Mouse (Mus musculus) midbrain, embryonic 12.5 days (tissue): ENCODE results near the gene Stk36. TPM values are rescaled to one million over a fixed set of nuclear protein-coding genes. Genes with fewer than 3 reads are reported as not detected.

Source experiments
- ATAC-seq: fragments of 200-750 bp; cut with Nextera tagmentation; 2 replicates; pipeline ENCODE4 v1.8.0; 2017; ENCODE audit warnings: low read depth, moderate TSS enrichment, moderate library complexity; ENCODE audit not compliant: low FRiP score
- H3K27ac ChIP-seq: fragments of 300-500 bp; sonication (generic); replicated peaks from 2 replicates; pipeline ENCODE4 v1.5.1; 2016; ENCODE audit warnings: mild to moderate bottlenecking
- H3K27me3 ChIP-seq: fragments of 300-500 bp; sonication (generic); 2 replicates; pipeline ENCODE4 v1.6.1; 2016; ENCODE audit warnings: mild to moderate bottlenecking
- H3K36me3 ChIP-seq: fragments of 300-500 bp; sonication (generic); 2 replicates; pipeline ENCODE4 v1.6.1; 2016
- H3K4me1 ChIP-seq: fragments of 300-500 bp; sonication (generic); 2 replicates; pipeline ENCODE4 v1.6.1; 2016
- H3K4me2 ChIP-seq: fragments of 300-500 bp; sonication (generic); replicated peaks from 2 replicates; pipeline ENCODE4 v1.6.1; 2016; ENCODE audit warnings: mild to moderate bottlenecking, moderate library complexity
- H3K4me3 ChIP-seq: fragments of 300-500 bp; sonication (generic); 2 replicates; pipeline ENCODE4 v1.5.1; 2016; ENCODE audit warnings: mild to moderate bottlenecking
- H3K9ac ChIP-seq: fragments of 300-500 bp; sonication (generic); replicated peaks from 2 replicates; pipeline ENCODE4 v1.6.1; 2016; ENCODE audit warnings: mild to moderate bottlenecking, moderate library complexity
- H3K9me3 ChIP-seq: fragments of 300-500 bp; sonication (generic); 2 replicates; pipeline ENCODE4 v1.6.1; 2016; ENCODE audit warnings: mild to moderate bottlenecking
- WGBS: fragments of 180-500 bp; shearing (Covaris S2); methylation state at CpG from one replicate; pipeline ENCODE4 v1.1.7; 2016; 5-methylcytosine and 5-hydroxymethylcytosine counted together
- polyA plus RNA-seq: library from polyadenylated mRNA; unstranded; fragments of >200 nt; fragmentation: Nextera tagmentation; extraction: Ambion mirVana; gene quantifications from 2 replicates; pipeline ENCODE4 v1.2.1, GENCODE M21; 2016

Gene Stk36
- 25.3 and 25.9 TPM in 2 replicates for polyA plus RNA-seq

DNA sequence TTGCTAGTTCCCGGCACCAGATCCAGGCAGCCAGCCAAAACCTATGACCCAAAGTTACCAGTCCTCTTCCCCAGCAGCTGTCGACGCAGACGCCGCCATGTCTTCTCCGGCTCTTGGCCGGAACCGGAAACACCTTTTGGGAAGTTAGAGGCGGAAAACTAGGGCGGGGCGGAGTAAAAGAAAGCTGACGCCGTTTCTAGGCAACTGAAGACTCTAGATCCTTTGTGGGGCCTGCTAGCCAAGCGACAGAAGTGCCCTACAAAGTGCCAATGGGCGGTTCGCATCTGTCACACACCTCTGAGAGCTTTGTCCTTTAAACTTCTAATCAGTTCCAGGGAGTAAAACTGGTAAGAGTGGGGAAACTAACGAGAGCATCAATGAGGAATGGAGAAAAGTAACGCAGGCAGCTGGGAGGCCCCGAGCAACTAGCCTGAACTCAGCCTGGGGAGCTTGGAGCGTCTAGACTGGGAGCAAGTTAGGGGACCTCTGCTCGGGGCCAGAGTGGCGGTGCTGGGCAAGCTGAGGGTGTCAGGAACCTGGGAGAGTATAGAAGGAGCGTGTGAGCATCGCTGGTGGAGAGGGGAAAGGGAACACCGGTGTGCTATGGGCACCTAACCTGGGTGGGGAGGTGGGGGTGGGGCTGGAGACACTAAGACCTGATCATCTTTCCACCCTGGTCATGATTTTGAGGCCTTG is at the start of gene Stk36, which contains the start of gene Rnf25:
TSS of gene Stk36 (plus strand) at position 179 of the 696 bp plus-strand sequence.
TSS of gene Rnf25 (minus strand) at position 131 of the 696 bp plus-strand sequence.
- H3K4me1 ChIP-seq = peaks cover 14% of the 10 kb centered on the region
- peak within 1 kb of the TSS; percentile 47; the same call in 1 of the 2 replicates for H3K27ac ChIP-seq
- H3K4me2 ChIP-seq = peak within 1 kb of the TSS; percentile 80
- H3K27me3 ChIP-seq = no peaks in the 10 kb centered on the region
- H3K36me3 ChIP-seq = peaks cover 42% of the 10 kb centered on the region
- no peaks in the 10 kb centered on the region for H3K9me3 ChIP-seq
- 10% methylated on average over 25 of the region's 25 CpGs for WGBS
- H3K9ac ChIP-seq = peak within 1 kb of the TSS; percentile 83
- ATAC-seq = peak; percentile 86
- H3K4me3 ChIP-seq = peak within 1 kb of the TSS; percentile 83

GRCm38 (mm10) chr1:74559061-74559460 is 42.2 kb upstream of the Stk36 start:
- no peak for ATAC-seq
- peaks cover 10% of the 10 kb centered on the region; the same call in 1 of the 2 replicates for H3K36me3 ChIP-seq
- H3K4me3 ChIP-seq = no peak overlapping the region
- no peaks in the 10 kb centered on the region for H3K27me3 ChIP-seq
- H3K4me1 ChIP-seq = no peaks in the 10 kb centered on the region
- no peak overlapping the region for H3K9ac ChIP-seq
- no peaks in the 10 kb centered on the region for H3K9me3 ChIP-seq
- WGBS = 86% methylated on average over 5 of the region's 5 CpGs
- no peak overlapping the region for H3K4me2 ChIP-seq
- no peak overlapping the region for H3K27ac ChIP-seq

- H3K4me1 ChIP-seq = no peaks in the 10 kb centered on the region
- no peaks in the 10 kb centered on the region for H3K9me3 ChIP-seq
- peaks cover 72% of the 10 kb centered on the region for H3K36me3 ChIP-seq
- no peaks in the 10 kb centered on the region for H3K27me3 ChIP-seq
- no peak for ATAC-seq
- no peak overlapping the region for H3K27ac ChIP-seq
- 55% methylated on average over 6 of the region's 6 CpGs for WGBS
- no peak overlapping the region for H3K4me3 ChIP-seq
- H3K9ac ChIP-seq = no peak overlapping the region
- H3K4me2 ChIP-seq = no peak overlapping the region
Measured at GRCm38 (mm10) chr1:74565834-74566233, 35.4 kb upstream of the Stk36 start.

DNA sequence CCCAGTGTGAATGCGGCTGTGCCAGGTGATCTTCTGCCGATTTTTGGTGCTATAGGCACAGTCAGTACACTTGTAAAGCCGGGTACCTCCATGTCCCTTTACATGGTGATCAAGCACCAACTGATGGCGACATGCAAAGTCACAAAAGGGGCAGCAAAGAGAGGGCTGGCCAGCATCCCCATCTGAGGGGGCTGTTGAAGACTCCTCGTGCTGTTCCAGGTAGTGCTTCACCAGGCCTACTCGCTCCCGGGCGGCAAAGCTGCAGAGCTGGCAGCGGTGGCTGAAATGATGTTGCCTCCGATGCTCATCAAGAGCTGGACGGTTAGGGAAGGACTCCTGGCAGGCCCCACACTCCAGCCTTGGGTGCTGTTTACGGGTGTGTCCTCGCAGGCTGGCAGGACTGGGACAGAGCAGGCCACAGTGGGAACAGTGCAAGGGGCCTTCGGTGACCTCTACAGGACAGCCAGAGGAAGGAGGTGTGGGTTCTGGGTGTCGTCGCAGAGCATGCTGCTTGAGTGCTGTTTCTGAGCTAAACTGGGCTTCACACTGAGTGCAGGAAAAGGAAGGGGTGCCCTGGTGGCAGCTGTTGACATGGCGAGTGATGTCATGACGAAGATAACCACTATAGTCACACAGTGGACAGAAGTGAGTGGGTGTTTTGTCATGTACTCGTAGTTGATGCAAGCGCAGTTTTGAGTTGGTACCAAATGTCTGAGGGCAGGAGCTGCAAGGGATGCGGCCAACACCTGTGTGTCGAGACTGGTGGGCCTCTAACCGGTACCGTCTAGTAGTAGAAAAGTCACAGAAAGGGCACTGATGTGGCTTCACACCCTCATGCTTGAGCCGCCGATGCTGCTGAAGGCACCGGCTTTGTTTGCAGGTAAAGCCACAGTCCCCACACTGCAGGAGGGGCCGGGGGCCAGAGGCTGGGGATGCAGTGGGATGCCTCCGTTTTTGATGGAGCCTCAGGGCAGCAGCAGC is 31.2 kb upstream of the Stk36 start:
- peaks cover 92% of the 10 kb centered on the region for H3K36me3 ChIP-seq

DNA sequence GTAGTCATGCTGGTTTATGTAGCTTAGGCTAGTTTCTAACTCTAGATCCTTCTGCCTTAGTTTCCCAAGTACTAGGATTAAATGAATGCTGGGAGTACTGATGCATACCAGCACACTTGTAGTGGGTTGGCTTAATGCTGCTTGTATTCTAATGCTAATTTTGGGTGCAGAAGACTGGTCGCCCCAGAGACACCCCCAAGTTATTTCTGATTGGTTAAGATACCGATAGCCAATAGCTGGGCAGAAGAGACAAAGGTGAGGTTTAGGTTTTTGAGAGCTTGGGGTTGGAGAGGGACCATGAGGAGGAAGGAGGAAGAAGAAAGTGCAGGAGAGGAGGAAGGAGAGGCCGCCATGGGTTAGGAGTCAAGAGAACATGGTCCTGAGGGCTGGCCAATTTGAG is 18.6 kb upstream of the Stk36 start:
- peaks cover 38% of the 10 kb centered on the region for H3K36me3 ChIP-seq

More for the DNA sequence above, 31.2 kb upstream of the Stk36 start:
- Histone ChIP-seq H3K9me3 (no peaks in the 10 kb centered on the region), H3K9ac (no peak overlapping the region), H3K27me3 (no peaks in the 10 kb centered on the region), H3K4me3 (no peak overlapping the region), H3K4me1 (no peaks in the 10 kb centered on the region), H3K4me2 (no peak overlapping the region), H3K27ac (no peak overlapping the region)
- WGBS = 94% methylated on average over 29 of the region's 29 CpGs
- ATAC-seq = no peak

GRCm38 (mm10) chr1:74584616-74585398 is 16.4 kb upstream of the Stk36 start:
- WGBS = 90% methylated on average over 3 of the region's 3 CpGs
- H3K36me3 ChIP-seq = peaks cover 20% of the 10 kb centered on the region; the same call in 1 of the 2 replicates
- H3K4me1 ChIP-seq = peaks cover 20% of the 10 kb centered on the region
- no peak overlapping the region for H3K9ac ChIP-seq
- ATAC-seq = no peak
- H3K27me3 ChIP-seq = no peaks in the 10 kb centered on the region
- H3K9me3 ChIP-seq = no peaks in the 10 kb centered on the region
- H3K4me3 ChIP-seq = no peak overlapping the region
- no peak overlapping the region for H3K27ac ChIP-seq
- H3K4me2 ChIP-seq = no peak overlapping the region

More for the DNA sequence above, 18.6 kb upstream of the Stk36 start:
- no peak overlapping the region for H3K27ac ChIP-seq
- H3K4me1 ChIP-seq = peaks cover 15% of the 10 kb centered on the region
- no peak overlapping the region for H3K4me2 ChIP-seq
- ATAC-seq = no peak
- no peaks in the 10 kb centered on the region for H3K9me3 ChIP-seq
- no peaks in the 10 kb centered on the region for H3K27me3 ChIP-seq
- H3K4me3 ChIP-seq = no peak overlapping the region
- 75% methylated on average over 3 of the region's 3 CpGs for WGBS
- no peak overlapping the region for H3K9ac ChIP-seq

GRCm38 (mm10) chr1:74587233-74587772 is 13.9 kb upstream of the Stk36 start:
- no peak for ATAC-seq
- peak overlapping the region; percentile 92 for H3K4me2 ChIP-seq
- peaks cover 34% of the 10 kb centered on the region for H3K36me3 ChIP-seq
- WGBS = under 1% methylated on average over 24 of the region's 24 CpGs
- peak overlapping the region; percentile 62 for H3K27ac ChIP-seq
- H3K27me3 ChIP-seq = no peaks in the 10 kb centered on the region
- no peaks in the 10 kb centered on the region for H3K9me3 ChIP-seq
- peaks cover 20% of the 10 kb centered on the region for H3K4me1 ChIP-seq
- H3K4me3 ChIP-seq = peak overlapping the region; percentile 84
- H3K9ac ChIP-seq = peak overlapping the region; percentile 83

- H3K9ac ChIP-seq = peak within 1 kb of the TSS; percentile 83
- under 1% methylated on average over 46 of the region's 48 CpGs for WGBS
- H3K27me3 ChIP-seq = no peaks in the 10 kb centered on the region
- H3K36me3 ChIP-seq = peaks cover 37% of the 10 kb centered on the region
- H3K27ac ChIP-seq = peak within 1 kb of the TSS; percentile 62
- peaks cover 20% of the 10 kb centered on the region for H3K4me1 ChIP-seq
- peak within 1 kb of the TSS; percentile 84 for H3K4me3 ChIP-seq
- ATAC-seq = peak; percentile 99
- H3K9me3 ChIP-seq = no peaks in the 10 kb centered on the region
- peak within 1 kb of the TSS; percentile 92 for H3K4me2 ChIP-seq
Measured at GRCm38 (mm10) chr1:74587773-74588445, 13.3 kb upstream of the Stk36 start, which contains the start of the genes Zfp142 and Bcs1l. Zfp142 (minus strand) TSS chr1:74588246. Bcs1l (plus strand) TSS chr1:74588289.

DNA sequence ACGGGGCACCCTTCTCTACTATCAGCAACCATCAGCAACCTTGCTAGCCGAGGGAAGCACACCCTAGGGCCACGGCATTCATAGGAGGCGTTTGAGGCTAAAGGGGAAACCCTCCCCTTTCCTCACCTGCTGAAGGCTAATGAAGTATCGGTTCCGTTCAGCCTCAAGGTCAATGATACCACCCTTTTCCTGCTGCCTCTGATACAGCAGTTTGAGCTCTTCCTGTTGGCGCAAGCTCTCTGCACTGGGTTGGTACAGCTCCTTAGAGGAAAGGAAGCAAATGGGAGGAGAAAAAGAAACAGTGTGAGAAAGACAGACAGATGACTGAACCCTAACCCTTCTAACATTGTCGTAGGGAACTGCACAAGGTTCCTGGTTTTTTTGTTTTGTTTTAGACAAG is 6.8 kb upstream of the Stk36 start:
- ATAC-seq = no peak
- WGBS = 87% methylated on average over 8 of the region's 8 CpGs

GRCm38 (mm10) chr1:74600501-74601266 is 561 bp upstream of the Stk36 start:
- Histone ChIP-seq H3K27ac (peak overlapping the region; percentile 47; the same call in 1 of the 2 replicates), H3K27me3 (no peaks in the 10 kb centered on the region), H3K36me3 (peaks cover 45% of the 10 kb centered on the region), H3K4me2 (peak overlapping the region; percentile 80), H3K9me3 (no peaks in the 10 kb centered on the region), H3K4me3 (peak overlapping the region; percentile 83), H3K9ac (peak overlapping the region; percentile 83), H3K4me1 (peaks cover 14% of the 10 kb centered on the region)
- peak; percentile 57; the same call in 1 of the 2 replicates for ATAC-seq
- 10% methylated on average over 26 of the region's 26 CpGs for WGBS

More for the DNA sequence above, 6.8 kb upstream of the Stk36 start:
- Histone ChIP-seq H3K36me3 (peaks cover 76% of the 10 kb centered on the region), H3K27ac (no peak overlapping the region), H3K9ac (no peak overlapping the region), H3K9me3 (no peaks in the 10 kb centered on the region), H3K27me3 (no peaks in the 10 kb centered on the region), H3K4me1 (no peaks in the 10 kb centered on the region), H3K4me3 (no peak overlapping the region), H3K4me2 (no peak overlapping the region)
